Comparison of ENCODE assay signal across 8 mouse cellular contexts in genomic region chr19:5797381-5798111, GRCm38 (mm10). TPM values are rescaled to one million over a fixed set of nuclear protein-coding genes. Genes with fewer than 3 reads are reported as not detected.
A peak's percentile ranks its signal among the peaks of the same experiment; 100 is the strongest.
DNase-seq lines count a peak whose midpoint lies in the region; ATAC-seq lines count a peak whose summit lies in the region.

No protein-coding gene starts in this region.

- no peak overlapping the region for H3K27ac ChIP-seq in hindbrain, embryonic 11.5 days (ENCODE audit: low read depth, low read length)
- 0 out of 2 replicates have a peak overlapping the region, but pooled peaks have one; percentile 24 for H3K27ac ChIP-seq in midbrain, embryonic 10.5 days (replicated peaks)

- peak overlapping the region; percentile 56 for H3K9ac ChIP-seq in hindbrain, embryonic 11.5 days (ENCODE audit: low read depth, low read length)

- H3K4me1 ChIP-seq in megakaryocyte, embryonic 14.5 days: peaks cover 51% of the 10 kb centered on the region
- peaks cover 5% of the 10 kb centered on the region for H3K4me1 ChIP-seq in hindbrain, embryonic 11.5 days (replicated peaks; ENCODE audit: control insufficient read depth, insufficient read depth, low read length)
- H3K4me1 ChIP-seq in midbrain, embryonic 10.5 days: peaks cover 44% of the 10 kb centered on the region

- peak overlapping the region; percentile 100 for H3K4me3 ChIP-seq in megakaryocyte, embryonic 14.5 days (replicated peaks)
- H3K4me3 ChIP-seq in hindbrain, embryonic 11.5 days (ENCODE audit: low read depth, low read length): peak overlapping the region; percentile 93
- H3K4me3 ChIP-seq in midbrain, embryonic 10.5 days: peak overlapping the region; percentile 99

- no peak for ATAC-seq in megakaryocyte, adult 5-6 weeks (ENCODE audit: poor library complexity, severe bottlenecking)
- no peak for ATAC-seq in hindbrain, embryonic 11.5 days (ENCODE audit: low FRiP score)

- peaks cover 69% of the 10 kb centered on the region for H3K36me3 ChIP-seq in megakaryocyte, embryonic 14.5 days (replicated peaks; ENCODE audit: low read length)
- peaks cover 15% of the 10 kb centered on the region for H3K36me3 ChIP-seq in hindbrain, embryonic 11.5 days (ENCODE audit: control insufficient read depth, insufficient read depth, low read length)
- peaks cover 66% of the 10 kb centered on the region for H3K36me3 ChIP-seq in midbrain, embryonic 10.5 days

- H3K27me3 ChIP-seq in megakaryocyte, embryonic 14.5 days (replicated peaks): no peaks in the 10 kb centered on the region
- no peaks in the 10 kb centered on the region for H3K27me3 ChIP-seq in hindbrain, embryonic 11.5 days (ENCODE audit: control insufficient read depth, insufficient read depth, low read length)
- H3K27me3 ChIP-seq in midbrain, embryonic 10.5 days (ENCODE audit: low read depth, poor library complexity, severe bottlenecking): no peaks in the 10 kb centered on the region

- no peaks in the 10 kb centered on the region for H3K9me3 ChIP-seq in megakaryocyte, embryonic 14.5 days
- no peaks in the 10 kb centered on the region for H3K9me3 ChIP-seq in hindbrain, embryonic 11.5 days (ENCODE audit: control insufficient read depth, low read length)
- no peaks in the 10 kb centered on the region for H3K9me3 ChIP-seq in midbrain, embryonic 10.5 days (replicated peaks)

- 41% methylated on average over 7 of the region's 7 CpGs for WGBS in hindbrain, embryonic 11.5 days
- 56% methylated on average over 7 of the region's 7 CpGs for WGBS in midbrain, embryonic 10.5 days

- DNase-seq in embryo, embryonic 11 days: peak; percentile 24
- peak; percentile 40 for DNase-seq in hindbrain, embryonic 11.5 days (ENCODE audit: low spot score)
- DNase-seq in midbrain, embryonic 10.5 days (ENCODE audit: low spot score): no peak
- no peak for DNase-seq in gastrocnemius, postnatal 4 days (ENCODE audit: low spot score in 2 of 2)
- DNase-seq in layer of hippocampus, adult 9-10 months (ENCODE audit: low spot score): no peak
- DNase-seq in left cerebral cortex, adult 8-10 months (ENCODE audit: low spot score in 2 of 2): no peak

- H3K4me2 ChIP-seq in hindbrain, embryonic 11.5 days (replicated peaks; ENCODE audit: low read depth, low read length): peak overlapping the region; percentile 82

RNA-seq across cellular contexts. Expression of gene Scyl1, which starts 26.3 kb away (rescaled TPM):
- 30.0 and 71.8 TPM in 2 replicates for polyA plus RNA-seq in megakaryocyte, embryonic 14.5 days (2012; ENCODE audit: insufficient read depth, low replicate concordance)
- 20.2 and 21.8 TPM in 2 replicates for total RNA-seq in megakaryocyte, adult 5-6 weeks (2015)
- 30.9 and 41.5 TPM in 2 replicates for total RNA-seq in megakaryocyte, adult 5-6 weeks (2017)
- polyA plus RNA-seq in hindbrain, embryonic 11.5 days (2014; fragmentation: Nextera tagmentation; extraction: Ambion mirVana): 47.2 and 55.7 TPM in 2 replicates
- polyA plus RNA-seq in midbrain, embryonic 10.5 days (2016; fragmentation: Nextera tagmentation; extraction: Ambion mirVana): 68.3 and 71.3 TPM in 2 replicates
- total RNA-seq in gastrocnemius, postnatal 4 days (2021): 10 to 100 TPM; 71.7 to 75.6 TPM
- 100 to 1,000 TPM in 1 of 4 experiments, 10 to 100 TPM in 3; 88.9 to 100 (median 94.9) TPM for total RNA-seq in left cerebral cortex, adult 8-10 months (2022)

RNA-seq across cellular contexts. Expression of gene Ltbp3, which starts 56.8 kb away (rescaled TPM):
- polyA plus RNA-seq in megakaryocyte, embryonic 14.5 days (2012; ENCODE audit: insufficient read depth, low replicate concordance): 1.3 and 7.9 TPM in 2 replicates
- 1.5 TPM in 1 of 2 replicates, not detected in the other for total RNA-seq in megakaryocyte, adult 5-6 weeks (2015)
- 0.18 and 2.8 TPM in 2 replicates for total RNA-seq in megakaryocyte, adult 5-6 weeks (2017)
- polyA plus RNA-seq in hindbrain, embryonic 11.5 days (2014; fragmentation: Nextera tagmentation; extraction: Ambion mirVana): 3.5 and 3.8 TPM in 2 replicates
- polyA plus RNA-seq in midbrain, embryonic 10.5 days (2016; fragmentation: Nextera tagmentation; extraction: Ambion mirVana): 2.9 and 3.1 TPM in 2 replicates
- total RNA-seq in gastrocnemius, postnatal 4 days (2021): 100 to 1,000 TPM; 116 to 137 TPM
- 10 to 100 TPM; 35.0 to 42.2 (median 41.3) TPM for total RNA-seq in left cerebral cortex, adult 8-10 months (2022)

Comparison
In these comparisons a context has a peak if more than half of its experiments do, and no peak if none do; other contexts are left out.
1. DNase-seq: peak in embryo, embryonic 11 days (single experiment) and hindbrain, embryonic 11.5 days (single experiment); none in midbrain, embryonic 10.5 days (single experiment), gastrocnemius, postnatal 4 days (0 of 2), layer of hippocampus, adult 9-10 months (single experiment) and left cerebral cortex, adult 8-10 months (0 of 2).
2. RNA of gene Ltbp3, which starts 56.8 kb away (total RNA-seq): 116 to 137 TPM in gastrocnemius, postnatal 4 days and 35.0 to 42.2 TPM in left cerebral cortex, adult 8-10 months; 0.18 to 2.8 TPM in megakaryocyte, adult 5-6 weeks; every median in the first group is over 4 times any median in the second.
3. Peak in every context shown above with its lines, with median percentiles within 50 percentile points of each other: H3K4me3 ChIP-seq.